Mouse (Mus musculus) forebrain, postnatal 0 days (tissue): ENCODE measurements around the gene Eps15. TPM values are rescaled to one million over a fixed set of nuclear protein-coding genes. Genes with fewer than 3 reads are reported as not detected.

Source experiments
- ATAC-seq: fragments of 200-750 bp; cut with Nextera tagmentation; 2 replicates; pipeline ENCODE4 v1.8.0; 2017; ENCODE audit warnings: mild to moderate bottlenecking, moderate library complexity
- DNase-seq: peaks from one replicate; pipeline ENCODE4 v3.0.0-alpha.2; 2015
- H3K27ac ChIP-seq: fragments of 300-500 bp; sonication (generic); 2 replicates; pipeline ENCODE4 v1.5.1; 2014; ENCODE audit warnings: low read depth, mild to moderate bottlenecking, antibody characterized with exemption, low read length, moderate library complexity, mixed read lengths
- H3K27me3 ChIP-seq: fragments of 300-500 bp; sonication (generic); 2 replicates; pipeline ENCODE4 v1.6.1; 2014; ENCODE audit warnings: mild to moderate bottlenecking, low read length, mixed read lengths; ENCODE audit not compliant: insufficient read depth
- H3K36me3 ChIP-seq: fragments of 300-500 bp; sonication (generic); 2 replicates; pipeline ENCODE4 v1.6.1; 2014; ENCODE audit warnings: mild to moderate bottlenecking, moderate library complexity; ENCODE audit not compliant: insufficient read depth
- H3K4me1 ChIP-seq: fragments of 300-500 bp; sonication (generic); 2 replicates; pipeline ENCODE4 v1.6.1; 2014; ENCODE audit warnings: antibody characterized with exemption; ENCODE audit not compliant: insufficient read depth
- H3K4me2 ChIP-seq: fragments of 300-500 bp; sonication (generic); 2 replicates; pipeline ENCODE4 v1.6.1; 2014; ENCODE audit warnings: low read depth, mild to moderate bottlenecking, moderate library complexity
- H3K4me3 ChIP-seq: fragments of 300-500 bp; sonication (generic); 2 replicates; pipeline ENCODE4 v1.5.1; 2014; ENCODE audit warnings: low read depth, low read length, mixed read lengths
- H3K9ac ChIP-seq: fragments of 300-500 bp; sonication (generic); 2 replicates; pipeline ENCODE4 v1.6.1; 2014; ENCODE audit warnings: mild to moderate bottlenecking
- H3K9me3 ChIP-seq: fragments of 300-500 bp; sonication (generic); 2 replicates; pipeline ENCODE4 v1.6.1; 2016; ENCODE audit warnings: low read length
- CTCF ChIP-seq: sonication (generic); IDR thresholded peaks from 2 replicates; pipeline ENCODE4 v1.5.1; 2016; ENCODE audit warnings: antibody characterized with exemption, control low read depth, low read depth
- WGBS: fragments of 180-500 bp; shearing (Covaris S2); extraction: QIAGEN DNeasy Blood & Tissue Kit; methylation state at CpG from one replicate; pipeline ENCODE4 v1.1.7; 2014; 5-methylcytosine and 5-hydroxymethylcytosine counted together
- polyA plus RNA-seq: library from polyadenylated mRNA; unstranded; fragments of >200 nt; fragmentation: Nextera tagmentation; extraction: Ambion mirVana; gene quantifications from 2 replicates; pipeline ENCODE4 v1.2.1, GENCODE M21; 2015
- total RNA-seq: library from RNA; depleted of rRNA; stranded (reverse); fragments of >200 nt; gene quantifications from 2 replicates; pipeline ENCODE4 v1.2.3, GENCODE M21; 2014

The Eps15 gene
- total and polyA plus RNA-seq, 2 experiments from 2014 or later, result 42.6 to 108 TPM

- Histone ChIP-seq H3K4me3 (no peak overlapping the region), H3K9me3 (no peaks in the 10 kb centered on the region), H3K4me1 (no peaks in the 10 kb centered on the region), H3K9ac (no peak overlapping the region), H3K36me3 (no peaks in the 10 kb centered on the region), H3K27ac (no peak overlapping the region), H3K27me3 (no peaks in the 10 kb centered on the region), H3K4me2 (no peak overlapping the region)
- no peak for DNase-seq
- no peak for TF ChIP-seq CTCF
- ATAC-seq, result no peak
- 40% methylated on average over 4 of the region's 4 CpGs for WGBS
These were observed 38.1 kb upstream of the Eps15 start for GRCm38 (mm10) chr4:109241934-109242333.

- DNase-seq (no peak), ATAC-seq (no peak)
- no peaks in the 10 kb centered on the region for H3K27me3 ChIP-seq
- H3K36me3 ChIP-seq, result no peaks in the 10 kb centered on the region
- H3K9ac ChIP-seq, result no peak overlapping the region
- no peaks in the 10 kb centered on the region for H3K4me1 ChIP-seq
- no peaks in the 10 kb centered on the region for H3K9me3 ChIP-seq
- 84% methylated on average over 7 of the region's 7 CpGs for WGBS
- no peak overlapping the region for H3K4me3 ChIP-seq
- H3K27ac ChIP-seq, result no peak overlapping the region
- H3K4me2 ChIP-seq, result no peak overlapping the region
- no peak for TF ChIP-seq CTCF
These were observed 35.6 kb upstream of the Eps15 start for GRCm38 (mm10) chr4:109244506-109244905.

DNA sequence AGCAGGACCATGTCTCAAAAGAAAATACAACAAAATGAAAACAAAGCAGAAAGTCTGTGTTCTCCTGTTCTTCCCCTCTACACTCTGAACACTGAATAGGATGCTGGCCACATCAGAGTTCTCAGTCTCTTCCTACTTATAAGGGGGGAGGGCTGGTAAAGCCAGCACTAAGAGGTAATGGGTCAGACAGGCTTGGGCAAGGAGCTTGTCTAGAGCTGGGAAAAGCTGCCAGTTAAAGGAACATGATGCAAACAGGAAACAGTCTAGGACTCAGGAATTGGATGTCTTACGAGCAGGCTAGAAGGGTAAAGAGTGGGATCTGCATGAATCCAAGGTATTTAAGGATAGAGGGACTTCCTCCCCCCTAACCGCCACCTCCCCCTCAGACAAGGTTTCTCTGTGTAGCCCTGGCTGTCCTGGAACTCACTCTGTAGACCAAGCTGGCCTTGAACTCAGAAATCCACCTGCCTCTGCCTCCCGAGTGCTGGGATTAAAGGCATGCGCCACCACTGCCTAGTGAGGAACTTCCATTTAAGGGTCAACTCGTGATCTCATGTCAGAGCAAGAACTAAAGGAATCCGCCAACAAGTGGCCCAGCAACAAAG is 35.0 kb upstream of the Eps15 start:
- H3K4me3 ChIP-seq, result no peak overlapping the region
- no peaks in the 10 kb centered on the region for H3K4me1 ChIP-seq
- WGBS, result 86% methylated on average over 6 of the region's 6 CpGs
- no peak overlapping the region for H3K9ac ChIP-seq
- ATAC-seq, result no peak
- no peak overlapping the region for H3K4me2 ChIP-seq
- no peak for TF ChIP-seq CTCF
- no peaks in the 10 kb centered on the region for H3K9me3 ChIP-seq
- H3K27me3 ChIP-seq, result no peaks in the 10 kb centered on the region
- no peaks in the 10 kb centered on the region for H3K36me3 ChIP-seq
- H3K27ac ChIP-seq, result no peak overlapping the region
- DNase-seq, result no peak

GRCm38 (mm10) chr4:109251605-109252004 is 28.5 kb upstream of the Eps15 start:
- Histone ChIP-seq H3K36me3 (no peaks in the 10 kb centered on the region), H3K9ac (no peak overlapping the region), H3K9me3 (no peaks in the 10 kb centered on the region), H3K27ac (no peak overlapping the region), H3K4me2 (no peak overlapping the region), H3K27me3 (no peaks in the 10 kb centered on the region), H3K4me3 (no peak overlapping the region), H3K4me1 (no peaks in the 10 kb centered on the region)
- ATAC-seq (no peak), DNase-seq (no peak)
- TF ChIP-seq CTCF, result peak; percentile 55
- WGBS, result 48% methylated on average over 3 of the region's 3 CpGs

DNA sequence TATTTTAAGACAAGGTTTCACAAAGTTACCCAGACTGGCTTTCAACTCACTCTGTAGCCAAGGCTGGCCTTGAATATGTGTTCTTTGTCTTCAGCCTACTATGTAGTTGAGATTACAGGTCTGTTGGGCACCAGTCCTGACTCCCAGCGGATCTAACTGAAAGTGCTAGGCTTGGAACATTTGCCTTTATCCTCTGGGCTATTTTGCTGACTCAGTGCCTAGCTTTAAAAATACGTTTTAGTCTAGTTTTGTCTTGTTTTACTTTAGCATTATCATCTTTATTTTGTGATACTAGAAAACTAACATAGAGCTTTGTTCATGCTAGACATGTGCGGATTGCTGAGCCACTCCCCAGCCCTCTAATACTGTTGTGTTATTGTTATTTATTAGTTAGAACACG is 27.9 kb upstream of the Eps15 start:
- no peak for ATAC-seq
- WGBS, result 81% methylated on average over 4 of the region's 4 CpGs

DNA sequence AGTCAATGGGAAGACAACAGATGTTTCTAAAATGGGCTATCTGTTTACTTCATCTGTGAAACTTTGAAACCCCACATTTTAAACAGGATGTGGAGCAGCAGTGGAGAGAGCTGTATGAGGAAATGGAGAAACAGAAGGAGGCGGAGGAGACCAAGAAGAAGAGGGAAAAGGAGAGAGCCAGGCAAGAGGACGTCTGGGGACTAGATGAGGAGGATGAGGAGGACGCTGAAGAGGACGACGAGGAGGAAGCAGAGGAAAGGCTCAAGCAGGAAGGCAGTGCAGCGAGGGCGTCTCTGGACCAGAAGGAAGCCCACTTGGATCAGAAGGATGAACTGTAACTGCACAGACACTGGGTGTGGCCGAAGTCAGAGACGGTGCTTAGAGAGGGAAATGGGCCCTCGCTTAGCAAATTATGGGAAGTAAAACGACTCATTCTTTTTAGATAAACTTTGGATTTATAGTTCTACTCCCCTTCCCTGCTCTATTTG is 26.4 kb upstream of the Eps15 start:
- Histone ChIP-seq H3K9ac (no peak overlapping the region), H3K4me2 (no peak overlapping the region), H3K27me3 (no peaks in the 10 kb centered on the region), H3K27ac (no peak overlapping the region), H3K4me1 (no peaks in the 10 kb centered on the region), H3K4me3 (no peak overlapping the region), H3K36me3 (no peaks in the 10 kb centered on the region), H3K9me3 (no peaks in the 10 kb centered on the region)
- DNase-seq (no peak), ATAC-seq (no peak)
- no peak for TF ChIP-seq CTCF
- WGBS, result 80% methylated on average over 11 of the region's 11 CpGs

More for the DNA sequence above, 27.9 kb upstream of the Eps15 start:
- Histone ChIP-seq H3K36me3 (no peaks in the 10 kb centered on the region), H3K4me2 (no peak overlapping the region), H3K9ac (no peak overlapping the region), H3K4me1 (no peaks in the 10 kb centered on the region), H3K4me3 (no peak overlapping the region), H3K27ac (no peak overlapping the region), H3K9me3 (no peaks in the 10 kb centered on the region), H3K27me3 (no peaks in the 10 kb centered on the region)
- TF ChIP-seq CTCF, result no peak
- no peak for DNase-seq

DNA sequence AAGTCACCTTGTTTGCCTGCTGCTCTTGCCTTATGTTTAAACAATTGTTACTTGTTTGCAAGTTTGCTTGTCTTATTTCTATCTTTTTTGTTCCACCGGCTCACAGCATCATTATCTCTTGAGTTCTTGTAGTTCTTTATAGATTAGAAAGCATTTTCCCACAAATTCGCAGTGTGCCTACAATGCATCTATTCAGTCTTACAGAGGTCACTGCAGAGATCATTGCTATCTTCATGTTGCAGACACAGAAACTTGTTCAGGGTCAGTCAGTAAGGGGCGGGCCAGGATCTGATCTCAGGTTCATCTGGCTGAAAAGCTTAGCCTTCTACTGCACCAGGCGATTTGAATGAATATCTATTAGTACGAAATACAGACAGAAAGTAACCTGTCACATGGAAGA is 25.6 kb upstream of the Eps15 start:
- no peaks in the 10 kb centered on the region for H3K36me3 ChIP-seq
- no peak overlapping the region for H3K4me2 ChIP-seq
- ATAC-seq (no peak), DNase-seq (no peak)
- H3K9ac ChIP-seq, result no peak overlapping the region
- no peaks in the 10 kb centered on the region for H3K4me1 ChIP-seq
- 84% methylated on average over 5 of the region's 5 CpGs for WGBS
- no peaks in the 10 kb centered on the region for H3K27me3 ChIP-seq
- TF ChIP-seq CTCF, result no peak
- H3K4me3 ChIP-seq, result no peak overlapping the region
- no peak overlapping the region for H3K27ac ChIP-seq
- H3K9me3 ChIP-seq, result no peaks in the 10 kb centered on the region
